Mouse (Mus musculus) lung, adult 2 months (tissue): ENCODE data around the gene Sh3rf3.

ENCODE experiments used
- CTCF ChIP-seq: fragments of 200-500 bp; IDR thresholded peaks from 2 replicates; pipeline ENCODE4 v1.5.1; 2011; ENCODE audit warnings: mild to moderate bottlenecking, low read length, control low read depth; ENCODE audit not compliant: insufficient read depth
- POLR2A ChIP-seq: fragments of 200-500 bp; IDR thresholded peaks from 2 replicates; pipeline ENCODE4 v1.6.1; 2011; ENCODE audit warnings: low read depth, mild to moderate bottlenecking, control low read depth, low read length, borderline replicate concordance; ENCODE audit errors: extremely low read depth

- TF ChIP-seq CTCF (no peak), POLR2A (no peak)
These were observed 122.4 kb downstream of the Sh3rf3 start for GRCm38 (mm10) chr10:58935606-58936005.
